Mouse (Mus musculus): ENCODE measurements around the gene Ttbk2.

GRCm38 (mm10) chr2:120702675-120703074 lies 147.7 kb downstream of the Ttbk2 start:
- TF ChIP-seq ZNF384 (IDR thresholded peaks at IDR 0.05; ENCODE audit: low read depth, low read length) = no peak
- TF ChIP-seq CHD2 (IDR thresholded peaks at IDR 0.05; ENCODE audit: low read depth, low read length) = no peak
- no peak for TF ChIP-seq ZC3H11A (IDR thresholded peaks at IDR 0.05; ENCODE audit: borderline replicate concordance, low read depth, low read length)
- TF ChIP-seq MAFK (IDR thresholded peaks at IDR 0.05; ENCODE audit: insufficient read depth, low read depth, low read length) = no peak
- no peak for TF ChIP-seq HCFC1 (IDR thresholded peaks at IDR 0.05; ENCODE audit: borderline replicate concordance, insufficient read depth, low read length)

All from ES-E14 (cell line).